25 mouse cellular contexts compared by ENCODE assay signal in genomic region chr2:92440432-92440831, GRCm38 (mm10). TPM values are rescaled to one million over a fixed set of nuclear protein-coding genes. Genes with fewer than 3 reads are reported as not detected.
DNase-seq lines count a peak whose midpoint lies in the region; ATAC-seq lines count a peak whose summit lies in the region.
"Had no signal": no experiment of that assay in that cellular context is flagged by ENCODE, and none has a peak within 500 bp of the region (broad histone marks: within the 10 kb centered on the region; RNA-seq: fewer than 3 reads in every experiment).

No protein-coding gene starts in this region.

- H3K9me3 ChIP-seq in limb, embryonic 13.5 days = no peaks in the 10 kb centered on the region
- no peaks in the 10 kb centered on the region for H3K9me3 ChIP-seq in limb, embryonic 10.5 days (replicated peaks)
- H3K9me3 ChIP-seq in intestine, embryonic 16.5 days (ENCODE audit: control insufficient read depth, low read length) = no peaks in the 10 kb centered on the region
- H3K9me3 ChIP-seq: embryonic facial prominence, embryonic 10.5 days; forebrain, embryonic 12.5 days had no signal

- H3K4me1 ChIP-seq in limb, embryonic 13.5 days = peaks cover 13% of the 10 kb centered on the region; the same call in 1 of the 2 replicates
- peaks cover 2% of the 10 kb centered on the region; the same call in 1 of the 2 replicates for H3K4me1 ChIP-seq in limb, embryonic 10.5 days
- H3K4me1 ChIP-seq in intestine, embryonic 16.5 days (ENCODE audit: control insufficient read depth, insufficient read depth, low read length) = peaks cover 8% of the 10 kb centered on the region
- H3K4me1 ChIP-seq: embryonic facial prominence, embryonic 12.5 days had no signal

- WGBS in limb, embryonic 13.5 days = 44% methylated on average over 6 of the region's 6 CpGs
- 57% methylated on average over 6 of the region's 6 CpGs for WGBS in limb, embryonic 10.5 days
- WGBS in intestine, embryonic 16.5 days = 43% methylated on average over 6 of the region's 6 CpGs

- ATAC-seq in limb, embryonic 13.5 days (ENCODE audit: low FRiP score, low read depth) = no peak
- peak; percentile 57 for ATAC-seq in intestine, embryonic 16.5 days
- ATAC-seq: activated CD4-positive, CD25-positive, alpha-beta regulatory T cell, adult 4 months; CD4-positive, CD25-positive, alpha-beta regulatory T cell, adult 4 months; forebrain, embryonic 14.5 days; forebrain, embryonic 16.5 days; Patski had no signal

- H3K36me3 ChIP-seq in limb, embryonic 13.5 days = no peaks in the 10 kb centered on the region
- no peaks in the 10 kb centered on the region for H3K36me3 ChIP-seq in limb, embryonic 10.5 days
- H3K36me3 ChIP-seq in intestine, embryonic 16.5 days (ENCODE audit: control insufficient read depth, insufficient read depth, low read length) = no peaks in the 10 kb centered on the region
- H3K36me3 ChIP-seq: embryonic facial prominence, embryonic 10.5 days; embryonic facial prominence, embryonic 12.5 days; forebrain, embryonic 10.5 days; forebrain, embryonic 12.5 days; G1E had no signal

- H3K9ac ChIP-seq in limb, embryonic 13.5 days = peak overlapping the region; percentile 43; the same call in 1 of the 2 replicates
- H3K9ac ChIP-seq in intestine, embryonic 16.5 days (ENCODE audit: low read depth, low read length) = no peak overlapping the region
- H3K9ac ChIP-seq: embryonic facial prominence, embryonic 12.5 days; forebrain, embryonic 12.5 days had no signal

- no peak overlapping the region for H3K27ac ChIP-seq in limb, embryonic 13.5 days
- H3K27ac ChIP-seq in limb, embryonic 10.5 days = no peak overlapping the region
- H3K27ac ChIP-seq in intestine, embryonic 16.5 days (ENCODE audit: low read length) = no peak overlapping the region
- H3K27ac ChIP-seq: embryonic facial prominence, embryonic 10.5 days; embryonic facial prominence, embryonic 12.5 days; forebrain, embryonic 10.5 days; forebrain, embryonic 12.5 days had no signal

- H3K4me2 ChIP-seq in limb, embryonic 13.5 days (replicated peaks) = no peak overlapping the region
- H3K4me2 ChIP-seq in intestine, embryonic 16.5 days (ENCODE audit: low read depth, low read length) = no peak overlapping the region
- H3K4me2 ChIP-seq: embryonic facial prominence, embryonic 12.5 days; forebrain, embryonic 12.5 days had no signal

- 0 out of 2 replicates have a peak, but pooled peaks cover 1% of the 10 kb centered on the region for H3K27me3 ChIP-seq in limb, embryonic 13.5 days
- 0 out of 2 replicates have a peak, but pooled peaks cover 10% of the 10 kb centered on the region for H3K27me3 ChIP-seq in limb, embryonic 10.5 days (ENCODE audit: low read depth, poor library complexity, severe bottlenecking)
- H3K27me3 ChIP-seq in intestine, embryonic 16.5 days (replicated peaks; ENCODE audit: control insufficient read depth, insufficient read depth, low read length) = no peaks in the 10 kb centered on the region

- DNase-seq in limb, embryonic 10.5 days (ENCODE audit: low spot score) = no peak
- DNase-seq in fat pad, adult 2 months (ENCODE audit: extremely low read depth, low read depth, low spot score) = peak; percentile 78
- DNase-seq in left cerebral cortex, adult 11 months (ENCODE audit: low spot score) = no peak
- no peak for DNase-seq in right cerebral cortex, postnatal 4 days
- DNase-seq: adrenal gland, adult 8-10 months; adrenal gland, postnatal 14 days; adrenal gland, postnatal 36 days; B cell, adult 2 months; cerebellum, adult 11-12 months; cerebellum, adult 2 months; cerebellum, adult 9-10 months; cerebellum, postnatal 10 days; cerebellum, postnatal 25 days had no signal

- H3K4me3 ChIP-seq in limb, embryonic 13.5 days = no peak overlapping the region
- no peak overlapping the region for H3K4me3 ChIP-seq in limb, embryonic 10.5 days
- H3K4me3 ChIP-seq in intestine, embryonic 16.5 days (ENCODE audit: low read length) = no peak overlapping the region
- H3K4me3 ChIP-seq: embryonic facial prominence, embryonic 10.5 days; embryonic facial prominence, embryonic 12.5 days; forebrain, embryonic 10.5 days; forebrain, embryonic 12.5 days had no signal

RNA-seq across cellular contexts. Expression of gene Cry2, which starts 6.6 kb away (rescaled TPM):
- 31.0 and 34.9 TPM in 2 replicates for polyA plus RNA-seq in limb, embryonic 13.5 days (2015; fragmentation: Nextera tagmentation; extraction: Ambion mirVana)
- polyA plus RNA-seq in limb, embryonic 10.5 days (2016; fragmentation: Nextera tagmentation; extraction: Ambion mirVana) = 19.0 and 25.2 TPM in 2 replicates
- 14.5 and 15.3 TPM in 2 replicates for polyA plus RNA-seq in intestine, embryonic 16.5 days (2015; fragmentation: Nextera tagmentation; extraction: Ambion mirVana)

RNA-seq across cellular contexts. Expression of gene Slc35c1, which starts 19.9 kb away (rescaled TPM):
- polyA plus RNA-seq in limb, embryonic 13.5 days (2015; fragmentation: Nextera tagmentation; extraction: Ambion mirVana) = 10.6 and 11.7 TPM in 2 replicates
- 11.1 and 11.2 TPM in 2 replicates for polyA plus RNA-seq in limb, embryonic 10.5 days (2016; fragmentation: Nextera tagmentation; extraction: Ambion mirVana)
- polyA plus RNA-seq in intestine, embryonic 16.5 days (2015; fragmentation: Nextera tagmentation; extraction: Ambion mirVana) = 57.6 and 62.3 TPM in 2 replicates

RNA-seq across cellular contexts. Expression of gene Mapk8ip1, which starts 39.4 kb away (rescaled TPM):
- 27.6 and 28.9 TPM in 2 replicates for polyA plus RNA-seq in limb, embryonic 13.5 days (2015; fragmentation: Nextera tagmentation; extraction: Ambion mirVana)
- polyA plus RNA-seq in limb, embryonic 10.5 days (2016; fragmentation: Nextera tagmentation; extraction: Ambion mirVana) = 28.5 and 36.3 TPM in 2 replicates
- 10.6 and 11.2 TPM in 2 replicates for polyA plus RNA-seq in intestine, embryonic 16.5 days (2015; fragmentation: Nextera tagmentation; extraction: Ambion mirVana)

RNA-seq across cellular contexts. Expression of gene 1700029I15Rik, which starts 58.1 kb away (rescaled TPM):
- 2.3 and 4.8 TPM in 2 replicates for polyA plus RNA-seq in limb, embryonic 13.5 days (2015; fragmentation: Nextera tagmentation; extraction: Ambion mirVana)
- polyA plus RNA-seq in limb, embryonic 10.5 days (2016; fragmentation: Nextera tagmentation; extraction: Ambion mirVana) = 2.5 and 3.3 TPM in 2 replicates
- 5.0 and 5.6 TPM in 2 replicates for polyA plus RNA-seq in intestine, embryonic 16.5 days (2015; fragmentation: Nextera tagmentation; extraction: Ambion mirVana)
